Mouse (Mus musculus) E14TG2a.4 (cell line): ENCODE measurements around the gene Tmem101.

Source experiments
- H3K27me3 ChIP-seq: 2 replicates; pipeline ENCODE4 v1.6.1; 2014; ENCODE audit warnings: low read length, control low read depth; ENCODE audit not compliant: insufficient read depth
- H3K36me3 ChIP-seq: 2 replicates; pipeline ENCODE4 v1.6.1; 2014; ENCODE audit warnings: low read length, control low read depth; ENCODE audit not compliant: insufficient read depth
- H3K4me1 ChIP-seq: replicated peaks from 2 replicates; pipeline ENCODE4 v1.6.1; 2014; ENCODE audit warnings: low read depth, low read length, control low read depth
- H3K4me3 ChIP-seq: replicated peaks from 2 replicates; pipeline ENCODE4 v1.5.1; 2014; ENCODE audit warnings: mild to moderate bottlenecking, low read length
- H3K9me3 ChIP-seq: 2 replicates; pipeline ENCODE4 v1.6.1; 2014; ENCODE audit warnings: low read length, control low read depth
- CTCF ChIP-seq: conservative IDR thresholded peaks from 2 replicates; pipeline ENCODE4 v1.5.1; 2014; ENCODE audit warnings: low read length
- NANOG ChIP-seq: IDR thresholded peaks from 2 replicates; pipeline ENCODE4 v1.6.1; 2014; ENCODE audit warnings: borderline replicate concordance, low read length, mixed read lengths
- POU5F1 ChIP-seq: IDR thresholded peaks from 2 replicates; pipeline ENCODE4 v1.6.1; 2014; ENCODE audit warnings: low read length, borderline replicate concordance

Tmem101 gene

DNA sequence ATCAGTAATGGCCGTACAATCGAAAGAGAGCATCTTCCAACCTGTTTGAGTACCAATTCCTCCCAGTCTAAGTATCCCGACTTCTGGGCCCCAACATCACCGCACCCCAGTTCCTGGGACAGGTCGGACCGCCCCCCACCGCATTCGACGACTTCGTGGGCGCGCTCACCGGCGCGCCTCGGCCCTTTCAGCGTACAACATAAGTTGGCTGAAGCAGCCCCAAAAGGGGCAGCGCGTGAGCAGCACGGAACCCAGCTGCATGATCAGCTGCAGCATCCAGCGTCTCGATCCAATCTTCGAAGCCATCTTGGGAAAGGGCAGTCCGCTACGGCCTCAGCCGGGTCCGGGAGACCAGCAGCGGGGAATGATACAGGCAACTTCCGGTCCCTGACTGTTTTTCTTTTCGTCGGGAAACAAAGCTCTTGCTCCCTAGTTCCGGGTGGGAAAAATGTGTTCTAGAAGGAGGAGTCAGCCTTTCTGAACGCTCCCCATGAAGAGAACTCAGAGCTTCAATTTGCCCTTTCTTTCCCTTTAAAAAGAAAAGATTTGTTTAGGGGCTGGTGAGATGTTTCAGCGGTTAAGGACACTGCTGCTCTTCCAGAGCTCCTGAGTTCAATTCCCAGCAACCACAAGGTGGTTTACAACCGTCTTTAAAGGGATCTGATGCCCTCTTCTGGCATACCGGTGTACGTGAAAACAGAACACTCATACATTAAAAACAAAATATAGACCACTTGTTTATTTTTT is at the start of gene Tmem101:
Tmem101 (minus strand) TSS at position 366 of the 747 bp plus-strand sequence.
- H3K36me3 ChIP-seq: peaks cover 32% of the 10 kb centered on the region
- TF ChIP-seq NANOG (no peak), CTCF (peak; percentile 17; the same call in 1 of the 2 replicates)
- peaks cover 36% of the 10 kb centered on the region for H3K4me1 ChIP-seq
- peak within 1 kb of the TSS; percentile 93 for H3K4me3 ChIP-seq
- H3K9me3 ChIP-seq: no peaks in the 10 kb centered on the region
- H3K27me3 ChIP-seq: no peaks in the 10 kb centered on the region

DNA sequence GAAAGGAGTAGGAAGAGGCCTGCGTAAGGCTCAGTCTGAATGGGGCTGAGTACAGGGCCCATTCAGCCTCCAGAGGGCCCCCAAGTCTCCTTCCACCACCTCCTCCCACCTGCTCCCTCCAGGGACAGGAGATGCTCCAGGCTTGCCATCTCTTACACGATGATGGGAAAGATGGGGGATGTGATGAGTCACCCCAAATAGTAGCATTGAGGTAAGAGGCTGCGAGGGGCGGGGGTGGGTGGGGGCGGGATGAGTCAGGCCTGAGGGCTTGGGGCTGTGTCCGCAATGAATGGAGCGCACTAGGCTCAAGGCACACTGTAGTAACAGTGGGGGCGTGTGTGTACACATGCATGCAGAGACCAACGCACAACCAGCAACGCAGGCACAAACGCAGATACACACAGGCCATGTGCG is 45.2 kb upstream of the Tmem101 start:
- Histone ChIP-seq H3K27me3 (peaks cover 4% of the 10 kb centered on the region), H3K4me3 (no peak overlapping the region), H3K4me1 (peaks cover 44% of the 10 kb centered on the region), H3K9me3 (no peaks in the 10 kb centered on the region), H3K36me3 (peaks cover 93% of the 10 kb centered on the region)
- TF ChIP-seq POU5F1: no peak
- TF ChIP-seq CTCF: no peak
- no peak for TF ChIP-seq NANOG

DNA sequence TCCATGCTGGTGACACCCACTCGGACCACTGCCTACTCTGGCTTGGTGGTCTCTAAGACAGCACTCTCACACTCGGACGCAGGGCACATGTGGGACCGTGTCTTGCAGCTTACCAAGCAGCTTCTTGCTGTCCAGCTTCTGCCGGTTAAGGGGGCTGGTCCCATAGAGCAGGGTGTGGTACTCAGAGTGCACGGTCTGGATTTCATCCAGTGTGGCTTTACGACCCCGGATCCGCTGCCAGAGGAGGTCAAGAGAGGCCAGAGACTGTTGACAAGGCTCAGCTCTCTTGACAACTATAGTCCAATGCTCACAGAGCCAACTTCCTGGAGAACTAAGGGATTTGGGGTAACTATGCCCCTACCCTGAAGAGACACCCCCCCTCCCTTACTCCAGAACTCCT is 43.7 kb upstream of the Tmem101 start:
- H3K4me1 ChIP-seq: peaks cover 42% of the 10 kb centered on the region
- H3K4me3 ChIP-seq: no peak overlapping the region
- no peaks in the 10 kb centered on the region for H3K9me3 ChIP-seq
- TF ChIP-seq CTCF (no peak), NANOG (no peak)
- peaks cover 95% of the 10 kb centered on the region for H3K36me3 ChIP-seq
- no peaks in the 10 kb centered on the region for H3K27me3 ChIP-seq

DNA sequence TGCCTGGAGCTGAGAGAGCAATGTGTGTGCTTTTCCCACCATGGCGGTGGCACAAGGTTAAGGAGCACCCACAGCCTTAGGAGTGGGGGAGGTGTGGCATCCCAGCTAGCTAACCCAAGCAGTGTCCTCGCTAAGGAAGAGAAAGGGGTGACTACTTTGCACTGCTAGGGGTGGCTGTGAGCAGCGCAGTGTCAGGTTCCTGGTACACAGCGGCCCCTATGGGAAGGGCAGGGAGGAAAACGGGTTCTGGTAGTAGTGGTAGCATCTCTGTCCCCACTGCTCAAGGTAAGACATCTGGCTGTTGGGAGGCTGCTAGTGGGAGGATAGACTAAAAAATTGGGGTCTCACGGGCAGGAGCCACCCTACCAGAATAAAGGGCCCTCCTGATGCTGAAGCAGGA is 42.0 kb upstream of the Tmem101 start:
- TF ChIP-seq POU5F1 (no peak), CTCF (no peak), NANOG (no peak)

DNA sequence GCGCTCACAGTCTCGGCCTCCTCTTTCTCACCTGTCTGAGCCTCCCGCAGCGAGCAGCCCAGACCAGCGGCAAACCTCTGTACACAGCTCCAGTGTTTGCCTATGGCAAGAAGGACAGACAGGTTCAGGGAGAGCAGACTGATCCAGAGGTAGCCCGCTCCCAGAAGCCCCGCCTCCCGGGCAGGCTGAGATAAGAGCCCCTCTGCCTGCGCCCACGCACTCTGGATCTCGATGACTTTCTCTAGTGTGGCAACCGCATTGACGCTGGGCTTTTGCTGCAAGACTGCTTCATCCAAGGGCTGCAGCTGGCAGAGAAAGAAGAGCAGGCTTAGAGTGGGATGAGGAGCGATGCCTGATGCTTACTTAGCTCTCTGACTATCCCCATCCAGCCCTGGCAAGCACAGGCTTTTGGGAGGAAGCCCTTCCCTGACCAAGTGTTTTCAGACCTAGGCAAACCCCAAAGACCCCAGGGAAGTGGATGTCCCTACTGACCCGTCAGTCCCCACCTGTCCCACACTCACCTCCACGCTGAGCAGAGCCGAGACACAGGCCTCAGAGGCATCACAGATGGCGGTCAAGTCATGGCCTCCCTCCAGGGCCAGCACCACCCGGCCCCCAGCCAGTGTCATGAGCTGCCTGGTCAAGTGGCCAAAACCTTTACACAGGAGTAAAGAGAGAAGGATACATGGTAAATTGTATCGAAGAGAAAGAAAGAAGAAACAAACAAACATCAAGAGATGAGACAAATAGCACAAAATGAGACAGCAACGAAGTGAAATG is 40.0 kb upstream of the Tmem101 start:
- peaks cover 33% of the 10 kb centered on the region for H3K4me1 ChIP-seq
- H3K9me3 ChIP-seq: no peaks in the 10 kb centered on the region
- peaks cover 94% of the 10 kb centered on the region for H3K36me3 ChIP-seq
- no peak overlapping the region for H3K4me3 ChIP-seq
- H3K27me3 ChIP-seq: peaks cover 2% of the 10 kb centered on the region; the same call in 1 of the 2 replicates
- TF ChIP-seq CTCF: no peak
- TF ChIP-seq POU5F1: no peak
- no peak for TF ChIP-seq NANOG

More for the DNA sequence above, 42.0 kb upstream of the Tmem101 start:
- H3K36me3 ChIP-seq: peaks cover 95% of the 10 kb centered on the region
- no peak overlapping the region for H3K4me3 ChIP-seq
- no peaks in the 10 kb centered on the region for H3K9me3 ChIP-seq
- peaks cover 48% of the 10 kb centered on the region for H3K4me1 ChIP-seq
- no peaks in the 10 kb centered on the region for H3K27me3 ChIP-seq

DNA sequence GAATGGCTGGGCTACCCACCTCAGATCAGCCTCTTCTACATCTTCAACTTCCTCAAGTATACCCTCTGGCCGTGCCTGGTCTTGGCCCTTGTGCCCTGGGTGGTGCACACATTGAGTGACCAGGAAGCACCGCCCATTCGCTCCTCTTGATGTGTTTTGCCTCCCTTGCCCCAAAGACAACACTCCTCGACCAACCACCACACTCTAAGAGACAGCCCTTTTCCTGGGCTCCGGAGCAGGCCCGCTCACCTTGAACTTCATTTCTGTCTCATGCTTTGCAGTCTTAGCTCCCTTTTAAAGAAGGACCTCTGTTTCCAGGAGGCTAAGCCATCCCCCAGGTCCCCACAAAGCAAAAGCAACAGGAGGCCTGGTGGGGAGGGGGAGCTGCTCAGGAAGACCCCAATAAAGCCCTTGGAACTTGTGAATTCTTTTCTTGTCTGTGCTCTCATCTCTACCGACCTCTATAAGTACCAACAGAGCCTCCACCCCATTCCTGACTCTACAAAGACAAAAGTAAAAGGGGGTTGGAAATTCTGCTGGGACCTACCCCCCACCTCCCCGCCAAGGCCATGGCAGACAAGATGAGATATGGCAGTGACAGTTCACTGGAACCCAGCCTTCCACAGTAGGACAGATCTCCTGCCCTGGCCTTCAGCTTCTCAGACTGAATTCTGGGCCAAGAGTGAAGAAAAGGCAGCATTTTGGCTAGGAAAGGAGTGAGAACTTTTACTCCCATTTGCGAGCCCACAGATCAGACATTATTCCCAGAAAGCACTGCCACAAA is 37.6 kb upstream of the Tmem101 start:
- peaks cover 10% of the 10 kb centered on the region; the same call in 1 of the 2 replicates for H3K27me3 ChIP-seq
- TF ChIP-seq CTCF: no peak
- no peak overlapping the region for H3K4me3 ChIP-seq
- H3K36me3 ChIP-seq: peaks cover 71% of the 10 kb centered on the region
- no peaks in the 10 kb centered on the region for H3K9me3 ChIP-seq
- peaks cover 37% of the 10 kb centered on the region for H3K4me1 ChIP-seq

DNA sequence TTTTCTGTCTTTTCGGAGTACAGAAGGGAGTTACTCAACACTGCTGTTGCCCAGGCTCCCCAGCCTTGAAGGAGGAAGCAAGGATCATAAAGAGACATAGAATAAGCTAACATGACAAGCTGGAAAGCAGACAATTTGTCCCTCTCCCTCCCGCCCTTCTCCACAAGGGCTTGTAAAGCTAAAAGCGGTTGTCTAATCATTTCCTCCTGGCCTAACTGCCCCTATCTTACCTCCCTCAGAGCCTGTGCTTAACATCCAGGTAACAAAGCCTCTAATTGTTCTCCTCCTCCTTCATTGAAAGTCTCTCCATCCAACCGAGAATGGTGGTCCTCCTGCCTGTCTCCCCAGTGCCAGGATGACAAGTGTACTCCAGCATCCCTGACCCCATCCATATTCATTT is 34.6 kb upstream of the Tmem101 start:
- Histone ChIP-seq H3K4me3 (no peak overlapping the region), H3K4me1 (peaks cover 40% of the 10 kb centered on the region), H3K9me3 (no peaks in the 10 kb centered on the region), H3K36me3 (peaks cover 41% of the 10 kb centered on the region), H3K27me3 (peaks cover 10% of the 10 kb centered on the region; the same call in 1 of the 2 replicates)
- no peak for TF ChIP-seq CTCF
- no peak for TF ChIP-seq POU5F1

DNA sequence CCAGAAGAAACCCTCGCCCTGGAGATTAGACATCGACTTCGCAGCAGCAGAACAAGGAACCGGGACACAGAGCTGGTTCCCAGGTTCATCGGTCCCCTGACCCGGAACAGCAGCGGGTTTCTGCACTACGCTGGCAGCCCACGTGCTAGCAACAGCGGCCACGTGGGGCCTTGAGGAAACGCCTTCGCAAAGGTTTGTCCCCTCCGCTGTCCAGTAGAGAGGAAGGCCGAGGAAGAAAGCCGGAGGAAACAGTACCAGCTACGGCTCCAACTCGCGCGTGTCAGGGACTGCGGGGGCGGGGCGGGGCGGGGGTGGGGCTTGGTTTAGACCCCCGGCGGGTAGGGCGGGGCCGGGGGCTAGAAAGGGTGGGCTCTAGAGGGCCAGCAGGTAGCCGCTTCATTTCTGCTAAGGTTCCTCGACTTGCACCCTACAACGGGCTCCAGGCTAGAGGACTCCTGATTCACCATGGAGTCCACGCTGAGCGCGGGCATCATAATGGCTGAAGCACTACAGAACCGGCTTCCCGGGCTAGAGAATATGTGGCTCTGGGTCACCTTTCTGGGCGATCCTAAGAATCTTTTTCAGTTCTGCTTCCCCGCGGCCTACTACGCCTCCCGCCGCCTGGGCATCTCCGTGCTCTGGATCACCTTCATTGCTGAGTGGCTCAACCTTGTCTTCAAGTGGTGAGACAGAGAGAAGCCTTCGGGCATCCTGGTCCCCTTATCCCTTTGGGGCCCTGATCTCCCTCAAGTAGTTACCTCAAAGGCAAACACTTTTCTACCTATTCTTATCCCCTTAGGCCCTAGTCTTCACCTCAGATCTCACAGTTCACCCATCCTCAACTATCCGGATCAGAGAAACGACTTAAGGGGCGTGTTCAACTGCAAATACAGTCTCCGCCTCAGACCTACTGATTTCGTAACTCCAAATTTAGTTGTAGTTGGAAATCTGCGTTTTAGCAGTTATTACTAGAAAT is 33.5 kb upstream of the Tmem101 start, which contains the start of gene G6pc3:
G6pc3 (plus strand) TSS at position 160 of the 976 bp plus-strand sequence.
- peaks cover 10% of the 10 kb centered on the region; the same call in 1 of the 2 replicates for H3K27me3 ChIP-seq
- H3K4me3 ChIP-seq: peak within 1 kb of the TSS; percentile 76
- no peaks in the 10 kb centered on the region for H3K9me3 ChIP-seq
- TF ChIP-seq CTCF (no peak), NANOG (no peak), POU5F1 (no peak)
- H3K36me3 ChIP-seq: peaks cover 30% of the 10 kb centered on the region
- peaks cover 43% of the 10 kb centered on the region for H3K4me1 ChIP-seq
